Mouse (Mus musculus) C2C12 (cell line): ENCODE results near the gene Sf3a2.

Source experiments
- CEBPB ChIP-seq: IDR thresholded peaks from one replicate; pipeline ENCODE4 v1.6.1; 2011; ENCODE audit warnings: low read depth, mild to moderate bottlenecking, control low read depth, moderate library complexity
- CTCF ChIP-seq: IDR thresholded peaks from one replicate; pipeline ENCODE4 v1.5.1; 2011; ENCODE audit not compliant: control insufficient read depth, insufficient read depth, insufficient read length
- FOSL1 ChIP-seq: IDR thresholded peaks from one replicate; pipeline ENCODE4 v1.8.0; 2011; ENCODE audit warnings: mild to moderate bottlenecking, low read length; ENCODE audit not compliant: poor library complexity, insufficient read depth, severe bottlenecking
- MAX ChIP-seq: IDR thresholded peaks from one replicate; pipeline ENCODE4 v1.6.1; 2011; ENCODE audit warnings: mild to moderate bottlenecking, control low read depth
- MYOD1 ChIP-seq: IDR thresholded peaks from one replicate; pipeline ENCODE4 v1.6.1; 2011; ENCODE audit warnings: low read depth; ENCODE audit not compliant: control insufficient read depth, insufficient read length
- MYOG ChIP-seq: IDR thresholded peaks from one replicate; pipeline ENCODE4 v1.6.1; 2011; ENCODE audit not compliant: control insufficient read depth, insufficient read length; ENCODE audit errors: extremely low read depth
- USF1 ChIP-seq: IDR thresholded peaks from one replicate; pipeline ENCODE4 v1.6.1; 2011; ENCODE audit warnings: low read depth, mild to moderate bottlenecking, control low read depth, moderate library complexity

GRCm38 (mm10) chr10:80831136-80831535 lies 33.1 kb downstream of the Sf3a2 start:
- TF ChIP-seq CTCF: no peak
- TF ChIP-seq MYOD1: no peak
- TF ChIP-seq USF1: no peak
- no peak for TF ChIP-seq CEBPB
- no peak for TF ChIP-seq MYOG
- TF ChIP-seq MAX: no peak
- no peak for TF ChIP-seq FOSL1
